Mouse (Mus musculus): ENCODE measurements around the gene Hemgn.

Gene Hemgn

DNA sequence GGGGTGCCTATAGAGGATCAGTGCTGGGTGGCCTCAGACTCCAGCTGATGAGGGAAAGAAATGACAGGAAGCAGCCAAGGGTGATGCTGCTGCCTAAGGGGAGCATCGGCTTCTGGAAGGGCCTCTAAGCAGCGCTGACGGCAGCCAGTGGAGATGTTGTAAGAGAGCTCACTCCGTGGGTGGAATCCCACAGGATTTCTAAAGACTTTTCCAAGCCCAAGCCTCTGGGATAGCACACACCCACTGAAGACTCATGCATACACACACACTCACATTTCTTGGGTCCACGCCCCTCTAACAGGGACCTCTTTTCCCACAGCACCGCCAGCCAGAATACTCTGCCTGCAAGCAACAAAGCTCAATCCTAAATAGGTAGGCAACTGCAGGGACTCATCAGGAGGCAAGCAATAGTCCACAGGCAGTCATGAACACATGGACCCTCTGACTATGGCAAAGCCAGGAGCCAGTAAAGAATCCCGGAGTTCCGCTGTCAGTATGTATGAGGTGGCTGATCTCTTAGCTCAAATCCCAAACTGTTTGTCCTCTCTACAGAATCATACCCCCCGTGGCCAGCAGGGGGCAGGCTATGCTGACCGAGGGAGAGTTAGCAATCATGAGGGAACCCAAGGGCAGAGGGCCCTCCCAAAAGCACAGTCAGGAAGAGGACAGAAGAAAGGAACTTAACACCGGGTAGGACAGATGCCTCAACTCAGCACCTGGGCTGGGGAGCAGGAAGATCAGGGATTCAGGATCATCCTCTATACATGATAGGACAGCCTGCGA, 56.8 kb downstream of the Hemgn start:
- peak; percentile 52 for DNase-seq (ENCODE audit: low spot score)

DNA sequence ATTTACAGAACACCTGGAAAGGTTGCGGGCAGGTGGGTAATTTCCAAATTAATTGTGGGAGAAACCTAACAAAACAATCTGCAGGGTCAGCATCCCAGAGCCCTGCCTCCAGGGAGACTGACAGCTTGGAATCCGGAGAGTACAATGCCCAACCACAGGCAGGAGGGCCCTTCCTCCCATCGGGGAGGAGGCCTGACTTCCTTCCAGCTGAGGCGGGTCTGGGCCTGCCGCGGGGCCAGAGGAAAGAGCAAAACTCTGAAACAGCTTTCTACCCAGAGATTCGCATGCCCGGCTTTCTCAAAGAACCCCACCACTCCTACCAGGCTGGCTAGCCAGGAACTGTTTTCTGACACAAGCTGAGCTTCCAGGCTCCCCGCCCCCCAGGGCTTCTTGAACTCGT, 60.3 kb downstream of the Hemgn start:
- DNase-seq (ENCODE audit: low spot score) = no peak

- DNase-seq (ENCODE audit: low spot score) = no peak
Observed at GRCm38 (mm10) chr4:46349530-46349929, 63.8 kb downstream of the Hemgn start.

- DNase-seq (ENCODE audit: low spot score) = no peak
Observed at GRCm38 (mm10) chr4:46348897-46349296, 64.4 kb downstream of the Hemgn start.

DNA sequence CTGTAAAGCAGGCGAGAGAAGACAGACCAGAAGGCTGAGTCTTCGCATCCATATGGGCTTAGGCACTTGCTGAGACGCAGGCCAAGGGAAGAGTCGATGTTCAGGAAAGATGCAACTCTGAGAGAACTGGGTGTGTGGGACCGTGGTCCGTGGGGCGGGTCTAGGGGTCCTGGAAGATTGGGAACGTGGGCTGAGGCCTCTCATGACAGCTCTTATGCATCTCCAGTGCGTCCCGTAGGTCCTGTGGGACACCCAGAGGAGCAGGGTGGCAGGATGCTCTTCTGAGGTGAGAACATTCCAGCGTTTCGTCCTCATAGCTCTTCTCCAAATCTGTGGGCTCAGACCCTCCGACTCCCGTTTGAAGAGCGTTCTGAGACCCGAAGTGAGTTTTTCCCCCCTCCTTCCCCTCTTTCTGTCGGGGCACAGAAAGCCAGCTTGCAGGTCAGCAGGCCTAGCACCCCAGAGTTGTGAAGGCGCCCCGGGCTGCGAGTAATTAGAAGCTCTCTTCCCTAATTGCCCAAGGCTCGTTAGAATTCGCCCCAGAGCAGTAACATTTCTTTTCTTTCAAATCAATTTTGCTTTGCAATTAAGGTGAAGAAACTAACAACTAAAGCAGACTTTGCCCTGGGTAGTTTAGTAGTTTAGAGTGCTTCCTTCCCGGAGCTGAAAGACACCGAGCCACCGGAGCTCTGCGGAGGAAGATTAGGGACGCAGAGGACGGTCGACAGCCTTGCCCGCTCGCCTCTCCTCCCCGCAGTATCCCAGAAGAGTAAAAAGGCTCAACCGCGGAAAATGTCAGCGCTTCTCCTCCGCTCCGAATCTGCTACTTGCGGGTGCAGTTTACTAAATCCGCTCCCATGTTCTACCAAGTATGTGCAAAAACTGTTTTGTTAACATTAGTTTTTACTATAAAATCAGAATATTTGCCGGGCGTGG, 65.5 kb downstream of the Hemgn start:
- no peak for DNase-seq (ENCODE audit: low spot score)

DNA sequence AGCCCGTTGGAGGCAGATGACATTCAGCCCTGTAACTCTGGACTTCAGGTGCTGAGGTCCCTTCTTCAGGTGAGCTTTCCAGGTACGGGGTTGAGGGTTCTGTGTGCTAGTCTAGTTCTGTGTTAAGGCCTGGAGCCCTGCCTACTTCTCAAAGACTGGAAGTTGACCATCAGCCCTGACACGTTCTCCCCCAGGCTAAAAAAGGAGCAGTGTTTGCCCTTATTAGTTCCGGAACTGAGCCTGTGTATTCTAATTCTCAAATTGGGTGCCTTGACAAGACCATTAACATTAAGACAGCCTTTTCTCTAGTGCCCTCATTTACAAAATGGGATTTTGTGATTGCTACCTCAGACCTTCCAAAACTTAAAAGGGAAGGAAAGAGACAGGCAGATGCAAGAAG, 66.2 kb downstream of the Hemgn start:
- DNase-seq (ENCODE audit: low spot score) = no peak

DNA sequence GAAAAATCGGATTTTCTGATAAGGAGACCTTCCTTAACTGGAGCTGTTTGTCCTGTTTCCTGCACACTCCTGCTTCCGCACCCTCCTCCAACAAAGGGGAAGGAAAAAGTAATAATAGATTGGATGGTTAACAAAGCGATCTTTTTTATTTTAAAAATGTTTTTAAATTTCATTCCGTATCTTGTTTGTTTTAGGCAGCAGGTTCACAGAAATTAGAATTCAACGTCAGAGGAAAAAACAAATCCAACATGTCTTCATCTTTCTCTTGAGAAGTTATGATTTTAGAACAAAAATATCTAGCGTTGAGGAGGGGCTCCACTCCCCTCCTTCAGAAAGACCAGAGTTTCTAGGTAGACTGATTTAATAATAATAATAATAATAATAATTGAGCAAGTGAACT, 67.1 kb downstream of the Hemgn start:
- DNase-seq (ENCODE audit: low spot score) = no peak

GRCm38 (mm10) chr4:46345773-46346100, 67.6 kb downstream of the Hemgn start:
- DNase-seq (ENCODE audit: low spot score) = no peak

GRCm38 (mm10) chr4:46345056-46345772, 68.1 kb downstream of the Hemgn start:
- no peak for DNase-seq (ENCODE audit: low spot score)

- DNase-seq (ENCODE audit: low spot score) = peak; percentile 5
Observed at GRCm38 (mm10) chr4:46344288-46344687, 69.0 kb downstream of the Hemgn start.

Measured in c-Kit-positive CD71-positive TER-119-positive erythroid progenitor cells, embryonic 14.5 days (primary cell).